Mouse (Mus musculus) left cerebral cortex, adult 18-20 months (tissue): Measurements from ENCODE around the gene Dtl. TPM values are rescaled to one million over a fixed set of nuclear protein-coding genes. Genes with fewer than 3 reads are reported as not detected.

ENCODE experiments used
- total RNA-seq, 2 experiments: library from RNA; stranded (reverse); gene quantifications; 2 replicates each; pipeline ENCODE4 v1.2.3; 2021

Dtl gene
- total RNA-seq, 2 experiments from 2014 or later, result 8.3 to 8.8 TPM

Other genes starting within 250 kb of the Dtl start
- gene Tmem206, start 249.6 kb downstream of the Dtl start, total RNA-seq, result 10 to 100 TPM in 1 of 2 experiments, 1 to 10 TPM in 1; 8.2 to 10.4 TPM
- gene Ppp2r5a, start 172.3 kb downstream of the Dtl start, total RNA-seq, result 10 to 100 TPM; 89.2 to 94.1 TPM
- 10 to 100 TPM; 28.0 to 33.2 TPM for gene Ints7, start 92 bp upstream of the Dtl start, total RNA-seq
- gene Lpgat1, start 142.3 kb upstream of the Dtl start, total RNA-seq, result 100 to 1,000 TPM; 185 to 194 TPM
- 1 to 10 TPM; 1.4 to 1.6 TPM for gene Nek2, start 245.9 kb upstream of the Dtl start, total RNA-seq